Mouse (Mus musculus): ENCODE results near the gene Bhlha9. TPM values are rescaled to one million over a fixed set of nuclear protein-coding genes. Genes with fewer than 3 reads are reported as not detected.

The Bhlha9 gene
- total RNA-seq, 2 experiments from 2014 or later = not detected

- intact Hi-C loops (cut with DNase I) = loop anchor here (1.0 kb wide), 1 partner anchor 122 kb away; no protein-coding TSS in a partner anchor
- peak; percentile 88 for DNase-seq
- no peak overlapping the region for H3K27ac ChIP-seq
- TF ChIP-seq CTCF (IDR thresholded peaks at IDR 0.05) = peak; percentile 97
- H3K4me3 ChIP-seq = peak overlapping the region; percentile 58
These were observed 26.3 kb upstream of the Bhlha9 start for GRCm38 (mm10) chr11:76645955-76646354.

GRCm38 (mm10) chr11:76647062-76647461 is 25.2 kb upstream of the Bhlha9 start:
- DNase-seq = no peak
- Histone ChIP-seq H3K27ac (no peak overlapping the region), H3K4me3 (peak overlapping the region; percentile 53)
- no peak for TF ChIP-seq CTCF (IDR thresholded peaks at IDR 0.05)
- intact Hi-C loops (cut with DNase I) = no loop called here

- peak; percentile 78 for DNase-seq
- Histone ChIP-seq H3K4me3 (peak overlapping the region; percentile 53), H3K27ac (0 out of 2 replicates have a peak overlapping the region, but pooled peaks have one; percentile 38)
- peak; percentile 83 for TF ChIP-seq CTCF (IDR thresholded peaks at IDR 0.05)
- intact Hi-C loops (cut with DNase I) = no loop called here
These were observed 24.8 kb upstream of the Bhlha9 start for GRCm38 (mm10) chr11:76647500-76647899.

GRCm38 (mm10) chr11:76650862-76651560 is 21.3 kb upstream of the Bhlha9 start:
- H3K4me3 ChIP-seq = no peak overlapping the region
- intact Hi-C loops (cut with DNase I) = no loop called here

GRCm38 (mm10) chr11:76652838-76653334 is 19.4 kb upstream of the Bhlha9 start:
- Histone ChIP-seq H3K4me3 (no peak overlapping the region), H3K27ac (no peak overlapping the region)
- intact Hi-C loops (cut with DNase I) = no loop called here
- no peak for TF ChIP-seq CTCF (IDR thresholded peaks at IDR 0.05)
- no peak for DNase-seq

More at GRCm38 (mm10) chr11:76650862-76651560, 21.3 kb upstream of the Bhlha9 start:
- H3K27ac ChIP-seq = no peak overlapping the region
- TF ChIP-seq CTCF (IDR thresholded peaks at IDR 0.05) = no peak
- no peak for DNase-seq

GRCm38 (mm10) chr11:76655106-76655505 is 17.2 kb upstream of the Bhlha9 start:
- TF ChIP-seq CTCF (IDR thresholded peaks at IDR 0.05) = peak; percentile 62
- no peak overlapping the region for H3K27ac ChIP-seq
- intact Hi-C loops (cut with DNase I) = no loop called here
- peak overlapping the region; percentile 52 for H3K4me3 ChIP-seq
- no peak for DNase-seq

GRCm38 (mm10) chr11:76657450-76657970 is 14.8 kb upstream of the Bhlha9 start:
- Histone ChIP-seq H3K4me3 (no peak overlapping the region), H3K27ac (no peak overlapping the region)
- DNase-seq = no peak
- intact Hi-C loops (cut with DNase I) = no loop called here
- TF ChIP-seq CTCF (IDR thresholded peaks at IDR 0.05) = no peak

- TF ChIP-seq CTCF (IDR thresholded peaks at IDR 0.05) = no peak
- intact Hi-C loops (cut with DNase I) = no loop called here
- Histone ChIP-seq H3K4me3 (no peak overlapping the region), H3K27ac (no peak overlapping the region)
- no peak for DNase-seq
These were observed 12.9 kb upstream of the Bhlha9 start for GRCm38 (mm10) chr11:76659138-76659930.

GRCm38 (mm10) chr11:76661790-76662468 is 10.3 kb upstream of the Bhlha9 start:
- no peak for DNase-seq
- Histone ChIP-seq H3K4me3 (no peak overlapping the region), H3K27ac (no peak overlapping the region)
- TF ChIP-seq CTCF (IDR thresholded peaks at IDR 0.05) = no peak
- intact Hi-C loops (cut with DNase I) = no loop called here

GRCm38 (mm10) chr11:76666002-76666649 is 6.1 kb upstream of the Bhlha9 start:
- intact Hi-C loops (cut with DNase I) = no loop called here
- DNase-seq = no peak
- Histone ChIP-seq H3K27ac (no peak overlapping the region), H3K4me3 (peak overlapping the region; percentile 56)
- TF ChIP-seq CTCF (IDR thresholded peaks at IDR 0.05) = no peak

- intact Hi-C loops (cut with DNase I) = no loop called here
- no peak overlapping the region for H3K27ac ChIP-seq
- TF ChIP-seq CTCF (IDR thresholded peaks at IDR 0.05) = no peak
- DNase-seq = no peak
- H3K4me3 ChIP-seq = no peak overlapping the region
These were observed 4.5 kb upstream of the Bhlha9 start for GRCm38 (mm10) chr11:76667807-76668206.

Data from gastrocnemius, adult 2 months (tissue).